Comparison of ENCODE assay signal across 8 mouse cellular contexts in the genomic region with DNA sequence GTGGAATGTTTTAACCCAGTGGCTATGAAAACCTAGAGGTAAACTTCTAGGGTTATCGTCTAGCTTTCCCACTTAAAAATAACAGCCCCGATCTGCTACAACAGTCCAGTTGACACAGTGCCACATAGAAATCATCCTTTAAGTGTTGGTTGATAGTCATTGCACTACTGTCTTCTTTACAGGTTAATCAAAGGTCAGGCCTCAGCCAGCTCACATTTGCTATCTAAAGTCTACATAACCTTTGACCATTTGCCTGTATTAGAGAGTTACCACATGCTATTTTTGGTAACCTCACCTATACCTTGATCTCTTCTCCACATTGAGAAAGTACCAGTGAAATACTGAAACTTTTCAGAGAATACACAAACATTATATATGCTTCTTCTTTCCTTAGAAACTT. TPM values are rescaled to one million over a fixed set of nuclear protein-coding genes. Genes with fewer than 3 reads are reported as not detected.
DNase-seq lines count a peak whose midpoint lies in the region; ATAC-seq and TF ChIP-seq lines count a peak whose summit lies in the region.

No protein-coding gene starts in this region.

- no peak overlapping the region for H3K9ac ChIP-seq in heart, embryonic 13.5 days
- H3K9ac ChIP-seq in embryonic facial prominence, embryonic 14.5 days (ENCODE audit: low read depth, low read length): no peak overlapping the region
- H3K9ac ChIP-seq in hindbrain, postnatal 0 days (replicated peaks; ENCODE audit: low read length): no peak overlapping the region
- H3K9ac ChIP-seq in midbrain, embryonic 12.5 days (replicated peaks): no peak overlapping the region

- H3K4me2 ChIP-seq in heart, embryonic 13.5 days: peak overlapping the region; percentile 80
- H3K4me2 ChIP-seq in embryonic facial prominence, embryonic 14.5 days (ENCODE audit: low read depth, low read length): peak overlapping the region; percentile 83
- H3K4me2 ChIP-seq in hindbrain, postnatal 0 days (ENCODE audit: low read depth, low read length): peak overlapping the region; percentile 70
- H3K4me2 ChIP-seq in midbrain, embryonic 12.5 days (replicated peaks): peak overlapping the region; percentile 85

- peaks cover 25% of the 10 kb centered on the region for H3K4me1 ChIP-seq in heart, embryonic 13.5 days
- peaks cover 13% of the 10 kb centered on the region; the same call in 1 of the 2 replicates for H3K4me1 ChIP-seq in embryonic facial prominence, embryonic 14.5 days (ENCODE audit: control insufficient read depth, insufficient read depth, low read length)
- H3K4me1 ChIP-seq in hindbrain, postnatal 0 days (ENCODE audit: insufficient read depth, low read length): peaks cover 4% of the 10 kb centered on the region
- H3K4me1 ChIP-seq in midbrain, embryonic 12.5 days: peaks cover 11% of the 10 kb centered on the region

- WGBS in heart, embryonic 13.5 days: 75% methylated on average over 2 of the region's 2 CpGs
- 84% methylated on average over 2 of the region's 2 CpGs for WGBS in embryonic facial prominence, embryonic 14.5 days
- WGBS in hindbrain, postnatal 0 days: 80% methylated on average over 2 of the region's 2 CpGs
- 86% methylated on average over 2 of the region's 2 CpGs for WGBS in midbrain, embryonic 12.5 days

- TF ChIP-seq CTCF in hindbrain, postnatal 0 days (IDR thresholded peaks at IDR 0.05; ENCODE audit: low read depth): no peak

- intact Hi-C loops in heart, postnatal 10 days (cut with DNase I): loop anchor here (2.0 kb wide), 2 partner anchors 71 to 143 kb away; no protein-coding TSS in a partner anchor
- intact Hi-C loops in gastrocnemius, postnatal 14 days (cut with DNase I; ENCODE audit: low total_unique reads): no loop called here

- ATAC-seq in heart, embryonic 13.5 days (ENCODE audit: extremely low read depth, insufficient number of reproducible peaks, low FRiP score, low TSS enrichment): no peak
- ATAC-seq in embryonic facial prominence, embryonic 14.5 days (ENCODE audit: low read depth): no peak
- ATAC-seq in hindbrain, postnatal 0 days: no peak
- no peak for ATAC-seq in midbrain, embryonic 12.5 days (ENCODE audit: low FRiP score, low read depth)

- no peaks in the 10 kb centered on the region for H3K9me3 ChIP-seq in heart, embryonic 13.5 days
- H3K9me3 ChIP-seq in embryonic facial prominence, embryonic 14.5 days (ENCODE audit: control insufficient read depth, low read length): no peaks in the 10 kb centered on the region
- H3K9me3 ChIP-seq in hindbrain, postnatal 0 days (ENCODE audit: low read length): no peaks in the 10 kb centered on the region
- no peaks in the 10 kb centered on the region for H3K9me3 ChIP-seq in midbrain, embryonic 12.5 days

- peak overlapping the region; percentile 93 for H3K4me3 ChIP-seq in heart, embryonic 13.5 days
- H3K4me3 ChIP-seq in embryonic facial prominence, embryonic 14.5 days (ENCODE audit: low read depth, low read length): peak overlapping the region; percentile 94
- H3K4me3 ChIP-seq in hindbrain, postnatal 0 days (ENCODE audit: low read length): no peak overlapping the region
- no peak overlapping the region for H3K4me3 ChIP-seq in midbrain, embryonic 12.5 days

- H3K36me3 ChIP-seq in heart, embryonic 13.5 days: no peaks in the 10 kb centered on the region
- H3K36me3 ChIP-seq in embryonic facial prominence, embryonic 14.5 days (ENCODE audit: control insufficient read depth, insufficient read depth, low read length): no peaks in the 10 kb centered on the region
- no peaks in the 10 kb centered on the region for H3K36me3 ChIP-seq in hindbrain, postnatal 0 days (ENCODE audit: insufficient read depth, low read length)
- no peaks in the 10 kb centered on the region for H3K36me3 ChIP-seq in midbrain, embryonic 12.5 days

- DNase-seq in heart, postnatal 10 days: no peak
- DNase-seq in embryonic facial prominence, embryonic 14.5 days (ENCODE audit: low spot score): no peak
- no peak for DNase-seq in hindbrain, postnatal 0 days (ENCODE audit: low spot score)
- no peak for DNase-seq in testis, postnatal 14 days (ENCODE audit: low spot score)
- no peak for DNase-seq in gastrocnemius, postnatal 14 days
- DNase-seq in cerebellum, adult 11-12 months: no peak

- no peaks in the 10 kb centered on the region for H3K27me3 ChIP-seq in heart, embryonic 13.5 days (replicated peaks)
- no peaks in the 10 kb centered on the region for H3K27me3 ChIP-seq in embryonic facial prominence, embryonic 14.5 days (replicated peaks; ENCODE audit: control insufficient read depth, insufficient read depth, low read length)
- no peaks in the 10 kb centered on the region for H3K27me3 ChIP-seq in hindbrain, postnatal 0 days (ENCODE audit: insufficient read depth, low read length)
- no peaks in the 10 kb centered on the region for H3K27me3 ChIP-seq in midbrain, embryonic 12.5 days

- peak overlapping the region; percentile 62; the same call in 1 of the 2 replicates for H3K27ac ChIP-seq in heart, embryonic 13.5 days (replicated peaks)
- peak overlapping the region; percentile 63 for H3K27ac ChIP-seq in embryonic facial prominence, embryonic 14.5 days (replicated peaks; ENCODE audit: low read depth, low read length)
- peak overlapping the region; percentile 97 for H3K27ac ChIP-seq in hindbrain, postnatal 0 days
- H3K27ac ChIP-seq in midbrain, embryonic 12.5 days (replicated peaks): peak overlapping the region; percentile 65; the same call in 1 of the 2 replicates

RNA-seq across cellular contexts. Expression of a gene that starts 0.7 kb away (rescaled TPM):
- 10.3 and 10.9 TPM in 2 replicates for polyA plus RNA-seq in heart, embryonic 13.5 days (2015; fragmentation: Nextera tagmentation; extraction: Ambion mirVana)
- 10 to 100 TPM; 31.5 to 34.7 TPM for total RNA-seq in heart, postnatal 10 days (2021)
- polyA plus RNA-seq in embryonic facial prominence, embryonic 14.5 days (2014; fragmentation: Nextera tagmentation; extraction: Ambion mirVana): 26.3 and 27.2 TPM in 2 replicates
- total RNA-seq in hindbrain, postnatal 0 days (2014; rRNA removed): 22.3 and 23.4 TPM in 2 replicates
- 11.9 and 12.3 TPM in 2 replicates for polyA plus RNA-seq in hindbrain, postnatal 0 days (2015; fragmentation: Nextera tagmentation; extraction: Ambion mirVana)
- polyA plus RNA-seq in midbrain, embryonic 12.5 days (2016; fragmentation: Nextera tagmentation; extraction: Ambion mirVana): 22.8 and 24.4 TPM in 2 replicates
- 10 to 100 TPM; 16.9 to 17.7 TPM for total RNA-seq in gastrocnemius, postnatal 14 days (2021)

Comparison
In these comparisons a context has a peak if more than half of its experiments do, and no peak if none do; other contexts are left out.
1. H3K4me3 ChIP-seq: peak in heart, embryonic 13.5 days (single experiment) and embryonic facial prominence, embryonic 14.5 days (single experiment); none in hindbrain, postnatal 0 days (single experiment) and midbrain, embryonic 12.5 days (single experiment).
2. Peak in every context shown above with its lines, with median percentiles within 50 percentile points of each other: H3K27ac ChIP-seq and H3K4me2 ChIP-seq.